Mouse (Mus musculus) kidney, adult 9 months (tissue): ENCODE results near the gene Mettl15.
"Not testable (repeated sequence)": the region's sequence is repeated elsewhere in the genome, so short reads cannot be mapped to it uniquely, and the experiment has no call there.

Source experiments
- DNase-seq: peaks from one replicate; pipeline ENCODE4 v3.0.0; 2022

The Mettl15 gene

DNA sequence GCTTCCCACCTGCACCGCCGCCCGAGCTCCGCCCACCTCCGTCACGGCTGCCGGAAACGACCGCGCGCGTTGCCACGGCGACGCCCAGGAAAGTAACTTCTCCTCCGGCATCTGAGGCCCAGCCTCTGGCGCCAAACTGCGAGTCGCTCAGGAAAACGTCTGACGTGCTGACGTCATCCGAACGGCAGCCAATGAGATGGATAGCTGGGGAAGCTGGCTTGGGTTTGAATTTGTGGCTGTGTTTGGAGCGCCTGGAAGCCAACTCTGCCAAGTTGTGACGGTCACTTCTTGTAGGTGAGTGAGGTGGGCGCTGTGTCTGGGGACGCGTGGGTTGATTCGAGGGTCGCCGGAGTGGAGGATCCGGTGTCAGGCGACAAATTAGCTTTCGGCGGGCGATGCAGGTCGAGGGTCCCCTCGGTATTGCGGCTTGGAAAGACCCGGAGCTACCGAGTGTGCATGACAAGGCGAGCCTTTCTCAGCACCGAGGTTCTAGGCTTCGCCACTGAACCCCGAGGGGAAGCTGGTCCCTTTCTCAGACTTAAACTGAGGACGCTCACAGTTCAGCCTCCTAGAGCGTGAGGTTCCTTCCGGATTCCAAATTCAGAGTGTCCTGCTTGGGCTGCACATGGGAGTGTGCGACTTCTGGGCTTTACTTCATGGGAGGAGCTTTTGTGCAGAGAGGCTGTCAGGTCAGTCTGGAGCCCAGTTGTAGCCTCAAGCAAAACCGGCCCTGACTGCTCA lies at the start of gene Mettl15, which contains the start of gene Kif18a:
Mettl15 (minus strand) TSS at position 149 of the 741 bp plus-strand sequence.
Kif18a (plus strand) TSS at position 139 of the 741 bp plus-strand sequence.
- DNase-seq = peak; percentile 97

DNA sequence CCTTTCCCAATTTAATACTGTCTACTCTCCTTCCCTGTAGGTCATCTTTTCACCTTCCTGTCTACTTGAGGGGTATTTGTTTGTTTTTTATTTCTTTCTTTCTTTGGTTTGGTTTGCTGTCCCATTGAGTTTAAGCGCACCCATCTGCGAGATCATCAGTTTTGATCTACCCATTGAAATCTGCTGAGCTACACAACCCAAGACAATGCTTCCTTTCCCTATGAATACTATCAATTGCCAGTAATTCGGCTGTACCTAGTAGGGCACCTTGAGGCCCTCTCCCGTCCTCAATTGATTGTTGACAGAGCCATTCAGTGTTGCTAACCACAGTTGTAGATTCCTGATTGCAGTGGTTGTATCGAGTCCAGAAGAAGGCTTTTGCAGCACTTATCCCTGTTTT lies 30.8 kb upstream of the Mettl15 start:
- DNase-seq = no peak

DNA sequence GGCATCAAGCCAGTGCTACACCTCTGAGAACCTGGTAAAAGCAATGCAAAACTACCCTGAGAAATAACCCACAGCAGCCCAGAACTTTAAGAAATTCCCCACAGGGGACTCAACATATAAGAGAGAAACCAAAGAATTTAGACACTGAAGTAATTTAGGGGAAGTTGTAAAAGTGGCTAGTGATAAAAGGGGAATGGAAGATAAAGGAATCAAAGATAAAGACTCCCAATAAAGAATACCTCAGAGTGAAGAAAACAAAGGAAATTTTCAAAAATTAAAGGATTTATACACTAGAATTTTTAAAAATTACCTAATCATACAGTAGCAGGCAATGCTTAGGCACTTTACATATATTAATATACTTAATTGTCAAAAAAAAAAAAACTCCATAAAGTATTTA lies 23.1 kb upstream of the Mettl15 start:
- DNase-seq = no peak

DNA sequence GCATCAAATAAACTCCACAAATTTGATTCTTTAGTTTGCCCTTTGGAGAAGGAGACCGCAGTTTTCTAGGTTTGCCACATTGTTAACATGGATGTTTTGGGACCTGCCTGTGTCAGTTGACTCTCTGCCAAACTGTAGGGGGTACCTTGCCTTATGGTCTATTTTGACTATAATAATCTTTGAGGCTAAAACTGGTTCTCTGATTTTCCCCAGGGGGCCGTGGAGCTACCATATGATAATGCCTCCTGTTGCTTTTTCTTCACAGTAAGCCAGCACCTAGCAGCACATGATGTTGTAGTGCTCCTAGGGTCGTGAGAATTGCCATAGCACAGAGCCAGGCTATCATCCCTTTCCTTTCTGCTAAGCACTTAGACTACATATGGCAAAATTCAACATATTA lies 21.7 kb upstream of the Mettl15 start:
- DNase-seq = no peak

DNA sequence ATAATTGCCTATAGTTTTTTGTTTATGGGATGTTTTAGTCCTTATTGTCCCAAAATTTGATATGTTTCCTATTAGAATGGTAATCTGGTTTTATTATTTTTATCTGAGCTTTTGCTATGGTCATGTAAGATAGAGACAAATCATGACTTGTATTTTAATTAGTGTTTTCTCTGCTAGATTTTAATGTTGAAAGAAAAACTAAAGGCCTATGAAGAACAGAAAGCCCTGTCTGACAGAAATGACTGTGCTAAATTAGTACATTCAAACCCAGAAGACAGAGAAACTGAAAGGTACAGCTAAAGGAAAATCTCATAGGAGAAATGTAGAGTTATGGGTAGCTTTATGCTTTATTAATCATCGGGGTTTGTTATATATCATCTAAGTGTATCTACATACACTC lies 17.6 kb upstream of the Mettl15 start:
- no peak for DNase-seq

DNA sequence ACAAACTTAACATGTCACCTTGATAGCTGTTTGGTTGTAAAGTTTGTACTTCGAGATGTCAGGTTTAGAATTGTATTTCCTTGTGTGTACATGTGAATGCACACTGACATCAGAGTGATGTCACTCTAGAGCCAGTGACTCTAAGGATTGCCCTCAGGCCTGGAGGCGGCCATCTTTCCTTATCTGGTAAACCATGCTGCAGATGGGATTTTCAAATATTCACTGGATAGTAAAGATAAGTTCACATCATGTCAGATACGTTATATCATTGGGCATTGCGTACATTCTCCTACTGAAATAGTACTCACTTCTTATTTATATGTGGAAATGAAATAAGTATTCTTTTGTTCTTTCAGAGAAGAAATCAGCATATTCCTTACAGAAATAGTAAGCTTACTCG lies 15.7 kb upstream of the Mettl15 start:
- no peak for DNase-seq

DNA sequence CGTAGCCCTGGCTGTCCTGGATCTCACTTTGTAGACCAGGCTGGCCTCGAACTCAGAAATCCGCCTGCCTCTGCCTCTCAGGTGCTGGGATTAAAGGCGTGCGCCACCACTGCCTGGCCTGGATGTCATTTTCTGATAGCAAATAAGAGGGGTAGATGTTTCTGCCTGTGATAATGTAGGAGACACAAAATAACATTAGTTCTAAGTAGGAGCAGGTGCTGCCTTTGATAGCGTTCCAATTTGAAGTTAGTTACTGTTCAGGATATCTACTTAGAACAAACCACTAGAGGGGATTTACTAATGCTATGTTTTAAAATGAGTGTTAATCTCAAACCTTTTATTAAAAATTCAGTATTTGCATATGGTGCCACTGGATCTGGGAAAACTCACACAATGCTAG lies 8.8 kb upstream of the Mettl15 start:
- no peak for DNase-seq

DNA sequence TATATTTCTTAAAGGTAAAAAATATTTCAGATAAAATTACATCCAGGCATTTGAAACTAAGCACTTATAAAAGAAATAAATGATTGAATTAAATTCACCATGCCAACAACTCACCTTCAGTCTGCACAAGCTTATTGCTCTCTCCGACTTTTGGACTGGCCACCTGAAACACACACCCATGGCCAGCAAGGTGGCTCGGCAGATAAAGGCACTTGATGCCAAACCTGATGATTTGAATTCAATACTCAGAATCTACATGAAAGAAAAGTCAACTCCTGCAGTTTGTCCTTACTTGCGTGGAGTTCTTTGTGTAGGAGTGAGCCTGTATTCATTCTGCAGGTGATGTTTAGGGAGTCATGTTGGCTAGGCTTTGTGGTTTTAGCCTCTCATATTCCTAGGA lies 3.6 kb upstream of the Mettl15 start:
- no peak for DNase-seq

DNA sequence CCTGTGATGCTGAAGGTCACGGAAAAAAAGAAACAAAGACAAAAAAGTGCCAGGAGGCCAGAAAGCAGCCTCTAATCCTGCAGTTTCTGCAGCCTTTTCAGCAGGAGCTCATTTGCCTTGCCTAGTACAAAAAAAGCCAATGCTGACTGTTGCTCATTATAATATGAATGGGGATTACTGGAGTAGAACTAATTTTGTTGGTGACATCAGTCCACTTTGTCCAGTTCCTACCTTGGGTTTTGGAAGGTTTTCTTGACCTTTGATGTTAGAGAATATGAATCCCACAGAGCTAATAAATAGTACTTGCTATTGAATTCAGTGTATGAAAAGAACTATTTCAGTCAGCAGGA lies 768 bp upstream of the Mettl15 start:
- DNase-seq = no peak

DNA sequence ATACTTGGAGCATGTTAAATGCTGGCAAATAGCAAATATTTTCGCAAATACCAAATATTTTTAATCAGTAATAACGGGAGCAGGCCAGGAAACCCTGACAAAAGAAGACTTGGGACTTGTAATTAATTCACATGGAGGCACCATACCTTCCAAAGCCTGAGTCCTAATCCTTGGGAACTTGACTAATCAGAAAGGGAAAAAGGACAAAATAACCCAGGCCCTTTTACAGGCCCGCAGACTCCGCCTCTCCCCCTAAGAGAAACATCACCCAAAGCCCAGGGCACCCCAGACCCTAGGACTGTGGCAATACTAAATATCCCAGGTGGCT lies 312 bp downstream of the Mettl15 start:
- DNase-seq = no peak

DNA sequence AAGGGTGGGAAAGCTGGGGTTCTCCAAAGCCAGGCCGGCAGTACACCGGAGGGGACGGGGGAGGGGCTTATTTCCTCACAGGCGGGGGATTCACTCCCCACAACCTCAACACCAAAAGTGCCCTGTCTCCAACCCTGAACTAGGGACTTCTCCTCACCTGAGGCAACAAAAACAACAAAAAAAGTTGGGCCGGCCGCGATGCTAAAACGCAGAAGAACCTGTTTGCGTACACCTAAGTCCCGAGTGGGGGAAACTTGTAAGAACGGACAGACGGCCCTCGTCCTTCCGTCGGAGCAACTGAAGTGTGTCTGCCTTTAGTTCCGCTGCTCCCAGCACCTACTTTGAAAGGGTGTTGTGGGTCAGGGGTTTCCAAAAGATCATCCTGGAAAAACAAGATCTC lies 2.5 kb downstream of the Mettl15 start:
- DNase-seq = peak; percentile 67

DNA sequence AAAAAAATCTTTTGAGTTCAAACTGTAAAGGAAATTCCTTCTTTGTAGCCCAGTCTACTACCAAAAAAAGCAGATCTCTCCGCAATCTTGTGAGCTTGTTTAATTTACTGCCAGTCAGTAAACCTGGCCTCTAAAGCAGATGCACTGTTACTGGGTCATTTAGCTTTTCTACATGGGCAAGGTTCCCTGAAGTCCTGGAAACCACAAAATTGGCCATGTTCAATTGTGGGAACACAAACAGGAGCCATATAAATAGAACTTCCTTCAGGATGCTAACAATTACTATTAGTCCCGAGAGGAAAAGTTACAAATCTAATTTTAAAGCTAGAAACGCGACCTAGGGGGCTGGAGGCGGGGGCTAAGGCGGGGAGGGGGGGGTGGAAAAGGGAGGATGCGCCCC lies 3.0 kb downstream of the Mettl15 start:
- peak; percentile 9 for DNase-seq

DNA sequence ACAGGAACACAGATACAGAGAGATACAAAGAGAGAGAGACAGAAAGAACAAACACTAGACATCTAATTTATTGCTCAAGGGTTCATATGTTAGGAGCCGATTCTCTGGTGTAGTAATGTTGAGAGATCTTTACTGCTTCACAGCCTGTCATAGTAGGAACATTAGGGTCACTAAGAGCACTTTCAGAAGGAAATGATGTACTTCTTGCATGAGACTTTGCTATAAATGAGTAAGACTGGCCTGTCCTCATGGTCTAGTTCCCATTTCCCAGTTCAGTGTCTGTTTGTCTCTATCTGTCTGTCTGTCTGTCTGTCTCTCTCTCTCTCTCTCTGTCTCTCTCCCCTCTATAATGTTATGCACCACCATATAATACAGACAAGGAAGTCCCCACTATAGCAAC lies 7.5 kb downstream of the Mettl15 start:
- no peak for DNase-seq

DNA sequence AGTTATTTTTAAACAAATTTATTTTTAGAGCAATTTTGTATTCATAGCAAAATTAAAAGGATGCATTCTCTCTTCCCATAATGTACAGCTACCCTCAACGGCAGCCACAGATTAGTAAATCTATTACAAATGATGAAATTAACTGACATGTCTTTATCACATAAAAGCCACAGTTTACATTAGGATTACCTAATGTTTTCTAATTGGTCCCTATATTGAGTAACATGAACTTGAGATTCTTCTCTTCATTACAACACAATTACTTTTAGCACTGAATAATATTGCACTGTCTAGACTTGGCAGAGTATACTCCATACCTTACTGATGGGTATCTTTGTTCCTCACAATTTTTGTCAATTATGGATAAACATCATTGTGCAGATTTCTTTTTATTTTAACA lies 17.8 kb downstream of the Mettl15 start:
- no peak for DNase-seq

DNA sequence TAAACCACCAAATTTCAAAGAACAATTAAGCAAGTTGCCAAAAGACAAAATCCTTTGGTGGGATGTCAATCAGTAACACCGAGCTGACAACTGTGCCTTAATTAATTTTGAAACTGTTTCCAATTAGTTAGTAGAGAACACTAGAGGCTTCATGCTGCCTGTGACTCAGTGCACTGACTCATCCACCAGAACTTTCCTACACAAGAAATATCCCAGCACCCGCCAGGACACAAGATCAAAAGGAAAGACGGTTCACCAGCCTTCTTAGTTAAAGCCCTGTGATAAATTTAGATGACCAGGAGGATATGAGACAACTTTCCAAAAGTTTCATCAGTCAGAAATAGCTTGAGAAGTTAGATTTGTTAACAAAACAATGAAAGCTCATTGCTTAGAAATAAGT lies 38.6 kb downstream of the Mettl15 start:
- DNase-seq = no peak

DNA sequence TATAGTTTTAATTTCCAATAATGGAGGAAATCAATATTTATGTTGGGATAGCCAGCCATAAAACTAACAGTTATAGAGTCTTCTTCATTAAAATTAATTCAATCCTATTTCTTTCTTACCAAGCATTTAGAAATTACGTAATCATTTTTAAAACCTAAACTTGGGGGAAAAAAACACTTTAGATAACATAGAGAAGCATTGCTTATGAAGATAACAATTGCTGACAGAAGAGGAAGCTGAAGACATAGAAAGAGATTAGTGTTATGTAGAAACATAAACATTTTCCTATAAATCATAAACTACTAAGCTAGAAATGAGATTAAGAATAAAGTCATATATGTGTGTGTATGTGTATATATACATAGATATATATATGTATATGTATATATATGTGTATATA lies 44.8 kb downstream of the Mettl15 start:
- DNase-seq = no peak

DNA sequence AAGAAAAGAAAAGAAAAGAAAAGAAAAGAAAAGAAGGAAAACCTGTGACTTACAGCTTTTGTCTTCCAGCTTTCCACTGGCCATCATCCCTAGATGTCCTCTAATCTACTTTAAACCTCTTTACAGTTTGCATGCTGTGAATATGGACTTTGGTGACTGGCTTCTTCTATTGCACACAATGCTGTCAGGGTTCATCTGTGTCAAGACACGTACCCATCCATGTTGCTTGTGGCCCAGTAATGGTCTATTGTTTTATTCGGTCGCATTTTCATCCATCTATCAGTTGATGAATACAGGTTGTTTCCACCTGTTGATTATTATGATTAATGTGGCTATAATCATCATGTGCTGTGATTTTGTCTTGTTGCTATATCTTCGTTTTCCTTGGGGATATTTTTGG lies 46.7 kb downstream of the Mettl15 start:
- no peak for DNase-seq

DNA sequence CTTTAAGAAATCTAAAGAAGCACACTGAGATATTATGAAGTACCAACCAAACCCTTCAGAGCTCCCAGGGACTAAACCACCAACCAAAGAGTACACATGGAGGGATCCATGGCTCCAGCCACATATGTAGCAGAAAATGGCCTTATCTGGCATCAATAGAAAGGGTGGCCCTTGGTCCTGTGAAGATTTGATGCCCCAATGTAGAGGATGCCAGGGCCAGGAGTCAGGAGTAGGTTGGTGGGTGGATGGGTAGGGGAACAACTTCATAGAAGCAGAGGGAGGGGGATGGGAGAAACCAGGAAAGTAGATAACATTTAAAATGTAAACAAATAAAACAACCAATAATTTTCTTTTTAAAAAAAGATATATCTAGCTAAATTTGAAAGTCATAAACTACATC lies 50.1 kb downstream of the Mettl15 start:
- DNase-seq = no peak

DNA sequence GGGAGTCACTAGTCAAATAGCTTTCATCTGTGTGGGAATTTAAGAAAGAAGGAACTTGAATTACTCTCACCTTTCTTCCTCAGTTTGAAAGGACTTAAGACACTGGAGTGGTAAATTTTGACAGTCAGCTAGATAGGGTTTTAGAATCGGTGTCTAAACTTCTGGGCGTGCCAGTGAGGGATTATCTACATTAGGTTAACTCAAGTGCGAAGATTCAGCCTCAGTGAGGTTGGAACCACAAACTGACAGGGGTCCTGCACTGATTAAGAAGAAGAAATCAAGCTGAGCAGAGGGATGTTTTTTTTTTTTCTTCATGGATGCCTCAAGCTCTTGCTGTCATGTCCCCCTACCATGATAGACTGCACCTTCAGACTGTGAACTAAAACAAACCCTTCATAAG lies 53.4 kb downstream of the Mettl15 start:
- DNase-seq = no peak

DNA sequence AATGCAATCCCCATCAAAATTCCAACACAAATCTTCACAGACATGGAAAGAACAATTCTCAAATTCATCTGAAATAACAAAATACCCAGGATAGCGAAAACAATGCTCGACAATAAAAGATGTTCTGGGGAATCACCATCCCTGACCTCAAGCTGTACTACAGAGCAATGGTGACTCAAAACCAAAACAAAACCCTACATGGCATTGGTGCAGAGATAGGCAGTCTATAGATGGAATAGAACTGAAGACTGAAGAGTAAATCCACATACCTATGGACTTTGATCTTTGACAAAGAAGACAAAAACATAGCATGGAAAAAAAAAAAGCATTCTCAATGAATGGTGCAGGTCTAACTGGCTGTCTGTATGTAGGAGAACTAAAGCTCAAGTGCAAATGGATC lies 59.1 kb downstream of the Mettl15 start:
- no peak for DNase-seq

DNA sequence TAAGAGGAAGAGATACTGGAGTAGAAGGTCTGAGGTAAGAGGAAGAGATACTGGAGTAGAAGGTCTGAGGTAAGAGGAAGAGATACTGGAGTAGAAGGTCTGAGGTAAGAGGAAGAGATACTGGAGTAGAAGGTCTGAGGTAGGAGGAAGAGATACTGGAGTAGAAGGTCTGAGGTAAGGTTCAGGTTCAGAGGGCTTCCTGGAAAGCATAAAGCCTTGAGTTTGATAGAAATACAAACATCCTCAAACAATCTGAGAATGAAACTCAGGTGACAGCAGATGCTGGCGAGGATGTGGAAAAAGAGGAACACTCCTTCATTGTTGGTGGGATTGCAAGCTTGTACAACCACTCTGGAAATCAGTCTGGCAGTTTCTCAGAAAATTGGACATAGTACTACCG lies 63.9 kb downstream of the Mettl15 start:
- DNase-seq = not testable (repeated sequence)

DNA sequence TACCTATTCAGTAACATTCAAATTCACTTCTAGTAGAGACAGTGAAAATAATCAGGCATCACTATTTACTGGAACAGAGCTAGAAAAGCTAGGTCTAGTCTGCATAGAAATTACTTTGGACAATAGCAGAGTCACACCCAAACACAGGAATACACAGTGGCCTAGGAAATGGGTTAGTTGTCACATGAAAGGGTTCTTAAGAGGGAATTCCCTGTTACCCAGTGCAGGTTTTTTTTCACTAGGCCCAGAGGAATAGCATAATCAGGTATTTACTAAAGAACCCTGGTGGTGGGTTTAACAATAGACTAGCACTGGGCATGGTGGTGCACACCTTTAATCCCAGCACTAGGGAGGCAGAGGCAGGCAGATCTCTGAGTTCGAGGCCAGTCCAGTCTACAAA lies 69.9 kb downstream of the Mettl15 start:
- not testable (repeated sequence) for DNase-seq

DNA sequence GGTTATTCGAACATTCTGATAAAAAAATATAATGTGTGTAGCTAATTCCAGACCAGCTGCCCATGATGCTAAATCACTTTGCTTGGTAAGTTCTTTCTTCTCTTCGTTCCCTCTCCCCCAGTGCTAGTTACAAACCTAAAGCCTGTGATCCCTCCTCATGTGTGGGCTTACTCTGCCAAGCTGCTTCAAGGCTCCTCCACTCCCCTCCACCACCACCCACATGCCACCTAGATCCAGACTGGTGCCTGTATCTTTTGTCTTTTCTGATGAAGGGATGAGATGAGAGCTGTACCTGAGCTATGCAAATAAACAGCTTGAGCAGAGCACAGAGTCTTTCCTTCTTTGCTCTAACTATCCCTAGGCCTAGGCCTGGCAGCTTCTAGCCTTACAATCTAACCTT lies 72.5 kb downstream of the Mettl15 start:
- DNase-seq = no peak

DNA sequence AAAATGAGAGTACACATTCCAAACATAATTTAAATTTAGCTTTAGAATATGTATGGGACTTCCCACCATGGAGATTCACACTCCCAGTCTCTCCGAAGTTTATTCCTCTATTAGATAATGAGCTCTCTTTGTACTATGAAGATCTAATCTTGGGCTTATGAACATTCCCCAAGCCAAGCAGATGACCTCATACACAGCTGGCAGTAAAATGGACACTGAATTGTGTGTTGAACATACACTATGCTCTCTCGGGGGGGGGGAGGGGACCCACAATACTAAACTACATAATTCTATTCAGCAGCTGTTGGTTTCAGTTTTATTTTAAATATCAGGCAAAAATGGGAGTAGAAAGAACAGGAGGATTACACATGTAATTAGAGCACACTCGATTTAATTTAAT lies 97.6 kb downstream of the Mettl15 start:
- no peak for DNase-seq

DNA sequence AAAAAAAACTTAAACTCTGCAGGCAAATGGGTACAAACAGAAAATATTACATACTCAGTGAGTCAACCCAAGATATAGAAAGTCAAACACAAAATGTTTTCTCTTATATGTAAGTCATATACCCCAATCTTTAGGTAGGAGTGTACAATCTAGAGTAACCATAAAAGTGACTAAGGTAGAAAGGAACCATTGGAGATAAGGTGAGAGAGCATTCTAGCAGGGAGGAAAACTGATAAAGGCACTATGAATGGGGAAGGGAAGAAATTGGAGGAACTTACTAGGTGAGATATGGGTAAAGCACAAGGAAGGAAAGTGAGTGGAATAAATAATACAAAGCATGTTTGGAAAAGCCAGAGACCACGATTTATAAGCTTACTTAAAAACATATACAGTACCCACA lies 122.0 kb downstream of the Mettl15 start:
- DNase-seq = no peak

DNA sequence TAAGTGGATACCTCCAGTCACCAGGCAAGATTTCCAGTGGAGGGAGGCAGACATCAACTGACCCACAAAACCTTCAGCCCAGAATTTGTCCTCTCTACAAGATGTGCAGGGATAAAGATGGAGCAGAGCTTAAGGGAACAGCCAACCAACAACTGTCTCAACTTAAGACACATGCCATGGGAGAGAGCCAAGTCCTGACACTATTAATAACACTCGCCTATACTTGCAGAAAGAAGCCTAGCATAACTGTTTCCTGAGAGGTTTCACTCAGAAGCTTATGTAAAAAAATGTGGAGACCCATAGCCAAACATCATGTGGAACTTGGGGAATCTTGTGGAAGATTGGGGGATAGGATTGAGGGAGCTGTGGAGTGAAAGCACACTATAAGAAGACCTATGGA lies 124.4 kb downstream of the Mettl15 start:
- no peak for DNase-seq
